Mouse (Mus musculus): ENCODE measurements at regions not wholly inside any gene's neighbourhood (a gene's known extent, or its start where the extent isn't known, plus 50 kb on each side); places are given as distances from the start of the nearest gene placed in this dataset.
A peak's percentile ranks its signal among the peaks of the same experiment; 100 is the strongest.

DNA sequence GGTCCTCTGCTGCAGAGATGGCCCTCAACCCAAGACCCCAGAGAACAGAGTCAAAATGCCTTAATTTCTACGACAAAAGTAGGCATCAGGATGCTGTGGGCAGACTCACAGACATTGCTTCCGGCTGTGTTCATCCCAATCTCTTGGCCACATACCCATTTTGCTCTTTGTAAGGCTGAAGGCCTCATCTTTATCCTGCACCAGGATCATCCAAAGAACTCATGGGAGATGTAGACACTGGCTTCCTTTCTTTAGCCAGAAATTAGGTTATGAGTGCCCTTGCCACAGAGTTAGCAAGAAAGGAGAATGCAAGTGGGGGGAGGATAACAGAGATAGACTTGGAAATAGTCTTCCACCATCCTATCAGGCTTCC, 87.8 kb downstream of the Cxcl12 start:
- H3K27me3 ChIP-seq (ENCODE audit: insufficient read depth, poor library complexity, severe bottlenecking), result peaks cover 3% of the 10 kb centered on the region; the same call in 1 of the 2 replicates
- H3K9me3 ChIP-seq, result no peaks in the 10 kb centered on the region
- peak; percentile 57 for DNase-seq (ENCODE audit: low spot score)
- WGBS, result 76% methylated on average over 2 of the region's 2 CpGs
- peaks cover 33% of the 10 kb centered on the region for H3K4me1 ChIP-seq
- no peak overlapping the region for H3K27ac ChIP-seq
- H3K4me3 ChIP-seq, result no peak overlapping the region
- no peaks in the 10 kb centered on the region for H3K36me3 ChIP-seq

DNA sequence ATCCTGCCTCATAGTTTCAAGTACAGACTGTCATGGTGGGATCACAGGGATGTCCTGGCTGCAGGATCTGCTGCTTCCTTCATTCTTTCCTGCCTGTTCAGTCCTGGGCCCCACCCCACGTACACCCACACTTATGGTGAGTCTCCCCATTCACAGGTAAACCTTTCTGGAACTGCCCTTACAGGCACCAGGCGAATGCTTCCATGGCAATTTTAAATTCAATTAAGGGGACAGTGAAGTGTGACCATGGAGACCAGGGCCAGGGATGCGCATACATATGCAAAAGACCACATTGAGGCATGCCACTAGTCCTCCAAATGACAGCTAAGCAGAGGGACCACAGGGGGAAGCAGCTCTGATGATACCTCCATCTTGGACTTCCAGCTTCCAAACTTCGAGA, 89.3 kb downstream of the Cxcl12 start:
- no peak overlapping the region for H3K4me3 ChIP-seq
- H3K9me3 ChIP-seq, result no peaks in the 10 kb centered on the region
- peak; percentile 58 for DNase-seq (ENCODE audit: low spot score)
- H3K27ac ChIP-seq, result no peak overlapping the region
- WGBS, result 90% methylated on average over 4 of the region's 4 CpGs
- H3K4me1 ChIP-seq, result peaks cover 18% of the 10 kb centered on the region
- peaks cover 3% of the 10 kb centered on the region; the same call in 1 of the 2 replicates for H3K27me3 ChIP-seq (ENCODE audit: insufficient read depth, poor library complexity, severe bottlenecking)
- H3K36me3 ChIP-seq, result no peaks in the 10 kb centered on the region

DNA sequence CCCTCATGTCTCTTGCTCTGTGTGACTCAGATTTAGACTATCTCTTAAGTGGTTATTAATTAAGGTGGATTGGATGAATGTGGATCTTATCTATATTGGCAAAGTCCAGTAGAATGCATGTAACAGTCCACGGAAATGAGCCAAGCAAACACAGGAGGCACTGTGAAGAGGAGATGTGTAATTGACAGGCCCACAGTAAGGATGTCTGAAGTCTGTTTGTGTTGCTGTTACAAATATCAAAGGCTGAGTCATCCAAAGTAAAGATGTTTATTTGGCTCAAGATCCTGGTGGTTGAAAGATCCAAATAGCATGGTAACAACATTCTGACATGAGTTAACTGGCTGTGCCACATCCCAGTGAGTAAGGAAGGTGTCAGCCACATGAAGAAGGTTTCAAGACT, 99.6 kb downstream of the Cxcl12 start:
- Histone ChIP-seq H3K4me3 (no peak overlapping the region), H3K9me3 (no peaks in the 10 kb centered on the region), H3K36me3 (no peaks in the 10 kb centered on the region), H3K4me1 (peaks cover 14% of the 10 kb centered on the region), H3K27ac (no peak overlapping the region), H3K27me3 (ENCODE audit: insufficient read depth, poor library complexity, severe bottlenecking) (no peaks in the 10 kb centered on the region)
- WGBS, result 83% methylated on average over 1 of the region's 1 CpGs
- DNase-seq (ENCODE audit: low spot score), result no peak

DNA sequence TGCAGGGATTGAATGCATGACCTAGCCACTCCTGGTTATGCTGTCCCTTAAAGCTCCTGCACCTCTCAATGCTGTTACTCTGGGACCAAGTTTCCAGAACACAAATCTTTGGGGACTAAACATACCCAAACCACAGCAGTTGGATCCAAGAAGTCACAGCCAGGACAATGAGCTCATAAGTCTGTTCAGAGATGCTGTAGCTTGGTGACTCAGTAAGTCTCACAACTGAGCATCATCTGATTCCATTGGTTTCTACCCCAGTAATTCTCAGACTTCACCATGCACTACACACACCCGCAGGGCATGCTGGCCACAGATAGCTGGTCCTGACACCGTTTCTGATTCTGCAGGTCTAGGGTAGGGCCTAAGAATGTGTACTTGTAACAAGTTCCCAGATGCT, 100.0 kb downstream of the Cxcl12 start:
- Histone ChIP-seq H3K4me3 (no peak overlapping the region), H3K27me3 (ENCODE audit: insufficient read depth, poor library complexity, severe bottlenecking) (no peaks in the 10 kb centered on the region), H3K27ac (no peak overlapping the region), H3K4me1 (peaks cover 14% of the 10 kb centered on the region), H3K36me3 (no peaks in the 10 kb centered on the region), H3K9me3 (no peaks in the 10 kb centered on the region)
- 69% methylated on average over 2 of the region's 2 CpGs for WGBS
- no peak for DNase-seq (ENCODE audit: low spot score)

DNA sequence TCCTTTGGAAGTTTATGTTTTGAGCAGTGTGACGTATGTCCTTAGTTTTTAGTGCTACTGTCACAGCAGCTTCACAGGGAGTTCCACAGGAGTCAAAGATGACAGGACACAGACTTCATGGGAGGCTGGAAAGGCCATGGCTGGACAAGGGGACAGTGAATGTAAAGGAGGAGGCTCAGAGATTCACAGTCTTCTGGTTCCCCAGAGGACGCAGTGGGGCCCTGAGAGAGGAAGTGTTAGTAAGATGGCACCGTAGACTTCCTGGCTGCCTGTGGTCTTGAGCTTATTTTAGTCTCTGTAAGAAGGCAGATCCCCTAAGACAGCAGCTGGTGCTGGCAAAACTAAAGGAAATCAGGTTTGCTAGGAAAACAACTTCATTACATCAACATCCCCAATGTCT, 101.9 kb downstream of the Cxcl12 start:
- 75% methylated on average over 3 of the region's 3 CpGs for WGBS
- no peak for DNase-seq (ENCODE audit: low spot score)
- no peaks in the 10 kb centered on the region for H3K27me3 ChIP-seq (ENCODE audit: insufficient read depth, poor library complexity, severe bottlenecking)

DNA sequence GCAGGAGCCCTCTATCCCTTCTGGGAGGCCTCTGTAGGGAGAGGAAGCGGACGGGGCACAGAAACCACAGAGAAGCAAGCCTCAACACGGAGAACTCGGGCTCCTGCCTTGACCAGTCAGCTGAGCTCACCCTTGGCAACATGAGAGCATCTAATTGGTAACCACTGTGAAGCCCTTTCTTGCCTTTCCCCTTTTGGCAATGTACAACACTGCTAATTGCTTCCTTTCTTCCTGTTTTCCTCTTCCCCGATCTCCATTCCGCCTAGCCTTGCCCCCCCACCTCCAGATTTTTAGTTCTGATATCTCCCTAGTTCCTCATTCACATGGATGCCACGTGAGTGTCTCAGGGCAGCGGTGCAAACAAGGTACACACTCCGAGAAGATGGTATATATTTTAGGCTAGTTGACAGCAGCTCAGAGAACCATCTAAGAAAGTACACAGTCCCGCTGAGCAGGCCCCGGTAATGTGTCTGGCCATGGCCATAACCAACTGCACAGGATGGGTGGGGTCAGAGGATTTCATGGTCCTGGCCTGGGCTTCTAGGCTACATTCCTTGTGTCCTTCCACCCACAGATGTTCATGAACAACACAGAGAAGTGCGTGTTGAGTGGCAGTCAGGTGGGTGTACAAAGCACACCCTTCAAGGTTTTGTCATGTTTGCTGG, 103.4 kb downstream of the Cxcl12 start:
- Histone ChIP-seq H3K36me3 (no peaks in the 10 kb centered on the region), H3K4me1 (peaks cover 11% of the 10 kb centered on the region), H3K9me3 (no peaks in the 10 kb centered on the region), H3K4me3 (no peak overlapping the region), H3K27ac (peak overlapping the region; percentile 52; the same call in 1 of the 2 replicates), H3K27me3 (ENCODE audit: insufficient read depth, poor library complexity, severe bottlenecking) (no peaks in the 10 kb centered on the region)
- DNase-seq (ENCODE audit: low spot score), result no peak
- 70% methylated on average over 12 of the region's 12 CpGs for WGBS

More for the DNA sequence above, 101.9 kb downstream of the Cxcl12 start:
- Histone ChIP-seq H3K4me3 (no peak overlapping the region), H3K36me3 (no peaks in the 10 kb centered on the region), H3K4me1 (peaks cover 15% of the 10 kb centered on the region), H3K9me3 (no peaks in the 10 kb centered on the region), H3K27ac (no peak overlapping the region)

DNA sequence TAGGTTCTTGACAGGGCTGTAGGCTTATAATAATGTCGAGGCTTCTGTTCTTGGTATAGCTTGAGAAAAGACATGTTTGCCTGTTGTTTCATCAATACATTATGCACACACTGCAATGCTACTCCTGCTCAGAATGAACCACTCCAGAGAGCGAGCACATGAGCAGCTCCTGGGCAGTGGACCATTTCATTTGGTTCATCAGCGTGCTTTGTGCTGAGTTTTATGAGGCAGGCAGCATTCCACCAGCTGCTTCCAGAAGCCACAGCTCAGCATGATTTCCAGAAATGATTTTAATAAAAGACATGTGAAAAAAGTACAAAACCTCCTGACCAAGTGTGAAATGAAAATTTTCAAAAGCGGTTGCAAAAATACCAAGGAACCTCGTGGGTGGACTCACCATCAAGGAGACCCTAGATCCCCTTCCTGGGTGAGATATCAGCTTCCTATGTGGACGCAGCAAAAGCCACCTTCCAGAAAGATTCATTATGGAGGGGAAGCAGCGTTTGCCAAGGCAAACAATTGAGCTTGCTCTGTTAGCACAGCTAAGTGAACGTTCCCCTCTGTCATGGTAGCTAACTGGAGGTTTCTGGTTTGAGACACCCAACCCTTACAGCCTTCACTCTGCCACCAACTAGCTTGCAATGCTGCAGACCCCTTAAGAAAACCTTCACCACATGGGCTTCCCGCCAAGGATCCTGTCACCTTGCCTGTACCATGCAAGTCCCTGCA, 104.1 kb downstream of the Cxcl12 start:
- Histone ChIP-seq H3K27me3 (ENCODE audit: insufficient read depth, poor library complexity, severe bottlenecking) (no peaks in the 10 kb centered on the region), H3K4me3 (no peak overlapping the region), H3K27ac (no peak overlapping the region), H3K9me3 (no peaks in the 10 kb centered on the region), H3K36me3 (no peaks in the 10 kb centered on the region), H3K4me1 (peaks cover 13% of the 10 kb centered on the region)
- DNase-seq (ENCODE audit: low spot score), result no peak
- WGBS, result 80% methylated on average over 9 of the region's 9 CpGs

DNA sequence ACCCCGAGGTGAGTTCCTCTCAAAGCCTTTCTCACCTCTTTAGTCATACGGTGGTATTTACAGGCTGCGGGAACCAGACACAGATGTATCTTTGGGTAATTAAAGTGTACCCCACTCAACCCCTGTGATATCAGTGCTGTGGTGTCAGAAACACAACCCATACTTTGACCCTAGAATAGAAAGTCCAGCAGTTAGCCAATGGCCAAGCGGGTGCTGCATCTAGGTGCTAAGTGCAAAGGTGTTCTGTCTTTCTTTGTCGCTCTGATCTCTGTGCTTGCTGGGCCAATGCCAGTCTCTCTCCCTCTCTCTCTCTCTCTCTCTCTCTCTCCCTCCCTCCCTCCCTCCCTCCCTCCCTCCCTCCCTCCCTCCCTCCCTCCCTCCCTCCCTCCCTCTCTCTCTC, 107.6 kb downstream of the Cxcl12 start:
- no peaks in the 10 kb centered on the region for H3K36me3 ChIP-seq
- H3K4me1 ChIP-seq, result peaks cover 37% of the 10 kb centered on the region
- no peaks in the 10 kb centered on the region for H3K27me3 ChIP-seq (ENCODE audit: insufficient read depth, poor library complexity, severe bottlenecking)
- no peak overlapping the region for H3K4me3 ChIP-seq
- 69% methylated on average over 5 of the region's 5 CpGs for WGBS
- 0 out of 2 replicates have a peak overlapping the region, but pooled peaks have one; percentile 2 for H3K27ac ChIP-seq
- DNase-seq (ENCODE audit: low spot score), result no peak
- H3K9me3 ChIP-seq, result no peaks in the 10 kb centered on the region

DNA sequence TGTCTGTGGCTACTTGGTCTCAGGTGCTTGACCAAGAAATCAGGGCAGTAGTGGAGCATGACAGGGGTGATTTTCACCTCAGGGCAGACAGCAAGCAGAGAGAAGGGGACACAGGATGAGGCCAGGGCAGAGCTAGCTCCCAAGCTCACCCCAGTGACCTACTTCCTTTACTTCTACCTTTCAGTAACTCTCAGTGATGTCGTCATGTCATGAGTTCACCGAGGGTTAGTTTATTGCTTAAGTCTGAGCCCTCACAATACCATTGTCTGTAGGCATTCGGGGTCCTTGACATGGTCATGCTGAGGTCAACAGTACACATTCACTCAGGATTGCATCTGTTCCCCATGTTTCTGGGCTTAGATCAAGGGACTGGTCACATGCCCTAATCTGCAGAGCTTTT, 108.5 kb downstream of the Cxcl12 start:
- no peaks in the 10 kb centered on the region for H3K9me3 ChIP-seq
- H3K27ac ChIP-seq, result no peak overlapping the region
- 57% methylated on average over 3 of the region's 3 CpGs for WGBS
- no peak for DNase-seq (ENCODE audit: low spot score)
- no peaks in the 10 kb centered on the region for H3K36me3 ChIP-seq
- H3K4me1 ChIP-seq, result peaks cover 37% of the 10 kb centered on the region
- no peaks in the 10 kb centered on the region for H3K27me3 ChIP-seq (ENCODE audit: insufficient read depth, poor library complexity, severe bottlenecking)
- no peak overlapping the region for H3K4me3 ChIP-seq

DNA sequence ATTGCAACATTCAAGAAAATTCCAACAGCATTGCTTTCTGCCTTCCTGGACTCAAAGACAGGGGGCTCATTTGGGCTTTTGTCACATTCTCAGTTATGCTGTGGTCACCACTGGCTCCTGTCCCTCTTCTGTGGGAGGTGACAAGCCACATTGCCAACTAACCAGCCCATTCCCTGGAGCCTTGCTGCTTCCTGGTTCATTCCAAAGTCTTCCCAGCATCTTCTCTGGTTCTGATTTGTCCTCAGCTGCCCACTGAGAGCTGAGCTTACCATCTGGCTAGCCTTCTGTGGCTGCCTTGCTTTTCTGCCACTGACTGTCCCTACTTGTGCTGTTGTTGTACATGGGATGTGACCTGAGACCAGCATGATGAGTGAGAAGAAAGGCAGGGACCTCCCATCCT, 111.0 kb downstream of the Cxcl12 start:
- DNase-seq (ENCODE audit: low spot score), result no peak
- no peak overlapping the region for H3K4me3 ChIP-seq
- no peaks in the 10 kb centered on the region for H3K27me3 ChIP-seq (ENCODE audit: insufficient read depth, poor library complexity, severe bottlenecking)
- H3K4me1 ChIP-seq, result peaks cover 37% of the 10 kb centered on the region
- H3K36me3 ChIP-seq, result no peaks in the 10 kb centered on the region
- H3K9me3 ChIP-seq, result no peaks in the 10 kb centered on the region
- peak overlapping the region; percentile 76; the same call in 1 of the 2 replicates for H3K27ac ChIP-seq

DNA sequence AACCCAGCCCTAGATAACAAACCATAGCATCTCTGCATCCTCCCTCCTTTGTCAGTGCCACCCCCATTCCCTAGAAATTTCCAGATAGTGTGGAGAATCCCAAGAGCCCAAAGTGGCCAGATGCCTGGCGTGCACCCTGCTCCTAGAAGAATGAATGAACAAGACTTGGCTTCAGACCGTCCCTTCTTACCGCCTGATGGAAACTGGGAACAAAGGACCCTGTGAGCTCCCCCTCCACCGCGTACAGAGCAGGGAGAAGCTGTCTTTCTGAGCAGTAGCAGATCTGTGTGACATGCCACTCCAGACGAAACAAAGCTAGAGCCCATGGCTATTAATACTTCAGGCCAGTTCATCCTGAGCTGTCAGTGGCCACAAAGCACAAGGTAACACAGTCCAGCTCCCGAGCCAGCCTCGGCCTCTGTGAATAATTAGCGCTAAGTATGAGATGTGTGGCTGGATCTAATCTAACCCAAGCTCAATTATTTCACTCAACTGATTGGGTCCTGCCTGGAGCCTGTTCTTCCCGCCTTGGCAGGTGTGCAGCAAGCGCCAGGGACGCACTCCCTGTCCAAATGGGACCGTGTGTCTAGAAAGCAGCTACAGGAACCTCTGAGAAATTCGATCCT, 111.6 kb downstream of the Cxcl12 start:
- H3K27me3 ChIP-seq (ENCODE audit: insufficient read depth, poor library complexity, severe bottlenecking), result no peaks in the 10 kb centered on the region
- DNase-seq (ENCODE audit: low spot score), result peak; percentile 82
- no peaks in the 10 kb centered on the region for H3K9me3 ChIP-seq
- H3K4me1 ChIP-seq, result peaks cover 37% of the 10 kb centered on the region
- H3K36me3 ChIP-seq, result no peaks in the 10 kb centered on the region
- H3K27ac ChIP-seq, result peak overlapping the region; percentile 76
- WGBS, result 32% methylated on average over 14 of the region's 14 CpGs
- no peak overlapping the region; the same call in none of the 2 replicates for H3K4me3 ChIP-seq

DNA sequence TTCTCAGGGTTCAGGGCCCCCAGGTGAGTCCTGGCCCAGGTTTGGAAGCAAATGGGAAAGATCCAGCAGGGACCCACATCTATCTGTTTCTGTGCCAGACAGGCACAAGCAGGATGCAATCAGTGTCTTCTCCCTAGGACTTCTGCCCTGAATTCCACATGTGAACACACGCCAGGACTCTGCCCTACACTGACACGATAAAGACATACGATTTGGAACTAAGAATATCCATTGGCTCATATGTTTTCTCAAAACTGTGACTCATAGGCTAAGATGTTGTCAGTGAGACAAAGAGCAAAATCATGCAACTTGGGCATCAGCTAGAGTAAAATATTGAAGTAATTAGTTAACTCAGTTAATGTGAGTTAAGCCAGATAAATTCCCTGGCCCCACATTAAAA, 112.6 kb downstream of the Cxcl12 start:
- 90% methylated on average over 3 of the region's 3 CpGs for WGBS
- Histone ChIP-seq H3K9me3 (no peaks in the 10 kb centered on the region), H3K27ac (peak overlapping the region; percentile 76; the same call in 1 of the 2 replicates), H3K4me1 (peaks cover 34% of the 10 kb centered on the region), H3K27me3 (ENCODE audit: insufficient read depth, poor library complexity, severe bottlenecking) (no peaks in the 10 kb centered on the region), H3K4me3 (no peak overlapping the region), H3K36me3 (no peaks in the 10 kb centered on the region)
- DNase-seq (ENCODE audit: low spot score), result no peak

DNA sequence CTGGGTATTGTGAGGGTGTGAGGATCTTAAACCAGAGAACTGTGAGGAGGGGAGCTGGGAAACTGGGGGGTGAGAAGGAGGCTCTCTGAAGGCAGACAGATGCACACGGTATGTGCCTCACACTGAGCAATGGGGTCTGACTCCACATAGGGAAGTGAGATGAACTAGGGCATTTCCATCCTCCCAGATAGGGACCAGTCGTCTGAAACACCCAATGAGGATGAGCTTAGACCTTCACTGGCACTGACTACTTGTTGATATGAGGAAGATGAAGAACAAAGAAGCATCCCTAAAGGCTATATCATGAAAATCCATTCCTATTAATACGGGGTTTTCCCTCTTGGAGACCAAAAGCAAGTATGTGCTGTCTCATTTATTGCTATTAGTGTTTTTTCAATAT, 115.3 kb downstream of the Cxcl12 start:
- Histone ChIP-seq H3K4me3 (no peak overlapping the region), H3K9me3 (no peaks in the 10 kb centered on the region), H3K27ac (no peak overlapping the region), H3K27me3 (ENCODE audit: insufficient read depth, poor library complexity, severe bottlenecking) (no peaks in the 10 kb centered on the region), H3K36me3 (no peaks in the 10 kb centered on the region), H3K4me1 (peaks cover 22% of the 10 kb centered on the region)
- 73% methylated on average over 3 of the region's 3 CpGs for WGBS
- DNase-seq (ENCODE audit: low spot score), result no peak

All from heart, embryonic 10.5 days (tissue).